Mouse (Mus musculus) MEL (cell line): ENCODE measurements around the gene Gm10160. TPM values are rescaled to one million over a fixed set of nuclear protein-coding genes. Genes with fewer than 3 reads are reported as not detected.

Experiments
- DNase-seq: peaks from one replicate; pipeline ENCODE4 v3.0.0; 2011; ENCODE audit warnings: low read depth, low spot score
- H3K27ac ChIP-seq: 2 replicates; pipeline ENCODE4 v1.5.1; 2012; ENCODE audit warnings: low read depth, mild to moderate bottlenecking, control low read depth, low read length, moderate library complexity; ENCODE audit not compliant: control insufficient read depth
- H3K27me3 ChIP-seq, 2 experiments: fragments of 150-350 bp in 1 of 2; sonication (generic) in 1 of 2; 2 replicates each; pipeline ENCODE4 v1.6.1; 2012; ENCODE audit warnings: low read length in 2 of 2, mild to moderate bottlenecking in 2 of 2, improper control_type of control experiment in 1 of 2, moderate library complexity in 1 of 2; ENCODE audit not compliant: insufficient read depth in 2 of 2, control insufficient read depth in 1 of 2
- H3K36me3 ChIP-seq, 2 experiments: 2 replicates each; pipeline ENCODE4 v1.6.1; 2012 to 2014; ENCODE audit warnings: low read length in 2 of 2, improper control_type of control experiment in 1 of 2, inconsistent platforms in 1 of 2, mild to moderate bottlenecking in 1 of 2; ENCODE audit not compliant: insufficient read depth in 2 of 2, control insufficient read depth in 1 of 2
- H3K4me1 ChIP-seq, 2 experiments: fragments of 150-350 bp in 1 of 2; sonication (generic) in 1 of 2; 2 replicates each; pipeline ENCODE4 v1.6.1; 2012; ENCODE audit warnings: low read length in 2 of 2, improper control_type of control experiment in 1 of 2, mild to moderate bottlenecking in 1 of 2; ENCODE audit not compliant: insufficient read depth in 2 of 2, control insufficient read depth in 1 of 2
- H3K4me3 ChIP-seq, 2 experiments: fragments of 150-350 bp in 1 of 2; sonication (generic) in 1 of 2; 2 replicates each; pipeline ENCODE4 v1.5.1; 2012; ENCODE audit warnings: low read depth in 2 of 2, low read length in 2 of 2, mild to moderate bottlenecking in 2 of 2, moderate library complexity in 2 of 2, control low read depth in 1 of 2, improper control_type of control experiment in 1 of 2; ENCODE audit not compliant: control insufficient read depth in 1 of 2, insufficient read depth in 1 of 2
- H3K79me2 ChIP-seq: 2 replicates; pipeline ENCODE4 v1.6.1; 2012; ENCODE audit warnings: mild to moderate bottlenecking, low read length, moderate library complexity; ENCODE audit not compliant: control insufficient read depth, poor library complexity, insufficient read depth
- H3K9ac ChIP-seq: 2 replicates; pipeline ENCODE4 v1.6.1; 2012; ENCODE audit warnings: low read depth, mild to moderate bottlenecking, control low read depth, low read length, moderate library complexity; ENCODE audit not compliant: control insufficient read depth, poor library complexity, severe bottlenecking
- H3K9me3 ChIP-seq: fragments of 150-350 bp; sonication (generic); replicated peaks from 2 replicates; pipeline ENCODE4 v1.6.1; 2012; ENCODE audit warnings: mild to moderate bottlenecking, low read length, improper control_type of control experiment, moderate library complexity; ENCODE audit not compliant: insufficient read depth
- BHLHE40 ChIP-seq: IDR thresholded peaks from 2 replicates; pipeline ENCODE4 v1.6.1; 2012; ENCODE audit warnings: low read depth, mild to moderate bottlenecking, inconsistent platforms, low read length, improper control_type of control experiment, borderline replicate concordance
- CHD1 ChIP-seq: IDR thresholded peaks from 2 replicates; pipeline ENCODE4 v1.6.1; 2012; ENCODE audit warnings: low read depth, mild to moderate bottlenecking, inconsistent platforms, low read length, improper control_type of control experiment
- ELF1 ChIP-seq: IDR thresholded peaks from 2 replicates; pipeline ENCODE4 v1.6.1; 2014; ENCODE audit warnings: low read depth, mild to moderate bottlenecking, inconsistent platforms, low read length, improper control_type of control experiment, moderate library complexity
- ETS1 ChIP-seq: IDR thresholded peaks from 2 replicates; pipeline ENCODE4 v1.6.1; 2012; ENCODE audit warnings: low read depth, mild to moderate bottlenecking, inconsistent platforms, low read length, improper control_type of control experiment, moderate library complexity
- GABPA ChIP-seq: IDR thresholded peaks from 2 replicates; pipeline ENCODE4 v1.6.1; 2012; ENCODE audit warnings: low read depth, mild to moderate bottlenecking, inconsistent platforms, low read length, improper control_type of control experiment, moderate library complexity
- GATA1 ChIP-seq: IDR thresholded peaks from 2 replicates; pipeline ENCODE4 v1.6.1; 2011; ENCODE audit warnings: low read depth, low read length, improper control_type of control experiment
- HCFC1 ChIP-seq: IDR thresholded peaks from 2 replicates; pipeline ENCODE4 v1.6.1; 2012; ENCODE audit warnings: low read depth, mild to moderate bottlenecking, inconsistent platforms, low read length, improper control_type of control experiment, moderate library complexity
- KAT2A ChIP-seq: conservative IDR thresholded peaks from 2 replicates; pipeline ENCODE4 v1.6.1; 2012; ENCODE audit warnings: low read depth, low read length, improper control_type of control experiment, inconsistent platforms
- MAFK ChIP-seq: IDR thresholded peaks from 2 replicates; pipeline ENCODE4 v1.6.1; 2011; ENCODE audit warnings: low read depth, mild to moderate bottlenecking, low read length, improper control_type of control experiment, borderline replicate concordance
- MAX ChIP-seq: IDR thresholded peaks from 2 replicates; pipeline ENCODE4 v1.6.1; 2011; ENCODE audit warnings: low read length, improper control_type of control experiment
- MAZ ChIP-seq: IDR thresholded peaks from 2 replicates; pipeline ENCODE4 v1.6.1; 2012; ENCODE audit warnings: low read depth, mild to moderate bottlenecking, inconsistent platforms, low read length, improper control_type of control experiment
- MYB ChIP-seq: IDR thresholded peaks from 2 replicates; pipeline ENCODE4 v1.6.1; 2011; ENCODE audit warnings: mild to moderate bottlenecking, low read depth, low read length, improper control_type of control experiment
- MYC ChIP-seq: IDR thresholded peaks from 2 replicates; pipeline ENCODE4 v1.6.1; 2011; ENCODE audit warnings: low read depth, mild to moderate bottlenecking, low read length, improper control_type of control experiment, moderate library complexity
- NELFE ChIP-seq: IDR thresholded peaks from 2 replicates; pipeline ENCODE4 v1.6.1; 2011; ENCODE audit warnings: low read depth, low read length, improper control_type of control experiment
- POLR2AphosphoS2 ChIP-seq: IDR thresholded peaks from 2 replicates; pipeline ENCODE4 v1.6.1; 2011; ENCODE audit warnings: low read length, improper control_type of control experiment
- POLR2AphosphoS5 ChIP-seq: IDR thresholded peaks from 2 replicates; pipeline ENCODE4 v1.6.1; 2012; ENCODE audit warnings: low read depth, borderline replicate concordance, mild to moderate bottlenecking, inconsistent platforms, low read length, moderate library complexity, mixed read lengths
- RAD21 ChIP-seq: IDR thresholded peaks from 2 replicates; pipeline ENCODE4 v1.6.1; 2011; ENCODE audit warnings: mild to moderate bottlenecking, low read depth, low read length, improper control_type of control experiment
- RCOR1 ChIP-seq: IDR thresholded peaks from 2 replicates; pipeline ENCODE4 v1.6.1; 2012; ENCODE audit warnings: low read depth, mild to moderate bottlenecking, inconsistent platforms, low read length, improper control_type of control experiment
- SIN3A ChIP-seq: IDR thresholded peaks from 2 replicates; pipeline ENCODE4 v1.6.1; 2012; ENCODE audit warnings: low read length, improper control_type of control experiment, inconsistent platforms
- SMC3 ChIP-seq: IDR thresholded peaks from 2 replicates; pipeline ENCODE4 v1.6.1; 2011; ENCODE audit warnings: low read depth, low read length, improper control_type of control experiment
- TAL1 ChIP-seq: IDR thresholded peaks from 2 replicates; pipeline ENCODE4 v1.6.1; 2012; ENCODE audit warnings: mild to moderate bottlenecking, inconsistent platforms, low read length, moderate library complexity, mixed read lengths
- TBP ChIP-seq: IDR thresholded peaks from 2 replicates; pipeline ENCODE4 v1.8.0; 2011; ENCODE audit warnings: low read depth, low read length, improper control_type of control experiment
- TCF12 ChIP-seq: IDR thresholded peaks from 2 replicates; pipeline ENCODE4 v1.6.1; 2014; ENCODE audit warnings: low read depth, mild to moderate bottlenecking, inconsistent platforms, low read length, improper control_type of control experiment, moderate library complexity
- USF1 ChIP-seq: IDR thresholded peaks from 2 replicates; pipeline ENCODE4 v1.6.1; 2014; ENCODE audit warnings: low read depth, mild to moderate bottlenecking, inconsistent platforms, low read length, improper control_type of control experiment, moderate library complexity
- USF2 ChIP-seq, 2 experiments: IDR thresholded peaks; 2 replicates each; pipeline ENCODE4 v1.6.1; 2011 to 2012; ENCODE audit warnings: improper control_type of control experiment in 2 of 2, low read length in 2 of 2, borderline replicate concordance in 1 of 2, inconsistent platforms in 1 of 2, low read depth in 1 of 2, mild to moderate bottlenecking in 1 of 2; ENCODE audit not compliant: insufficient read depth in 1 of 2
- ZC3H11A ChIP-seq: IDR thresholded peaks from 2 replicates; pipeline ENCODE4 v1.6.1; 2012; ENCODE audit warnings: low read depth, mild to moderate bottlenecking, inconsistent platforms, low read length, improper control_type of control experiment
- ZMIZ1 ChIP-seq: IDR thresholded peaks from 2 replicates; pipeline ENCODE4 v1.6.1; 2012; ENCODE audit warnings: low read depth, mild to moderate bottlenecking, inconsistent platforms, low read length, improper control_type of control experiment, moderate library complexity
- ZNF384 ChIP-seq: IDR thresholded peaks from 2 replicates; pipeline ENCODE4 v1.6.1; 2012; ENCODE audit warnings: low read depth, mild to moderate bottlenecking, inconsistent platforms, low read length, improper control_type of control experiment
- polyA plus RNA-seq, 2 experiments: library from polyadenylated mRNA; stranded (reverse) in 1 of 2; unstranded in 1 of 2; fragments of >175 nt in 1 of 2; fragments of >200 nt in 1 of 2; gene quantifications; 2 replicates each; pipeline versions ENCODE4 v1.2.1 to v1.2.4; 2012; ENCODE audit warnings: low replicate concordance in 2 of 2, low read depth in 1 of 2; ENCODE audit not compliant: insufficient read length in 2 of 2, insufficient read depth in 1 of 2, missing spikeins in 1 of 2
- total RNA-seq: library from RNA; depleted of rRNA; stranded (reverse); fragments of 300-350 nt; gene quantifications from 2 replicates; pipeline ENCODE4 v1.2.3, GENCODE M21; 2012

The Gm10160 gene
- total and polyA plus RNA-seq, 3 experiments = not detected

- Histone ChIP-seq H3K4me3 (no peak overlapping the region), H3K4me1 (no peaks in the 10 kb centered on the region), H3K9ac (no peak overlapping the region), H3K79me2 (no peaks in the 10 kb centered on the region), H3K9me3 (no peaks in the 10 kb centered on the region), H3K27me3 (peaks cover 0 to 5% of the 10 kb centered on the region in 2 experiments; a peak in 2 of 4 replicates), H3K36me3 (no peaks in the 10 kb centered on the region), H3K27ac (no peak overlapping the region)
- no peak for TF ChIP-seq TAL1
- no peak for TF ChIP-seq ZNF384
- TF ChIP-seq MAFK = no peak
- TF ChIP-seq RAD21 = no peak
- TF ChIP-seq ZMIZ1 = no peak
- TF ChIP-seq KAT2A = no peak
- TF ChIP-seq GATA1 = no peak
- TF ChIP-seq BHLHE40 = no peak
- TF ChIP-seq USF1 = no peak
- no peak for TF ChIP-seq MAX
- no peak for TF ChIP-seq MYC
- no peak for TF ChIP-seq MYB
- TF ChIP-seq ELF1 = no peak
- TF ChIP-seq POLR2AphosphoS5 = no peak
- TF ChIP-seq MAZ = no peak
- TF ChIP-seq POLR2AphosphoS2 = no peak
- no peak for TF ChIP-seq CHD1
- no peak for TF ChIP-seq ZC3H11A
- no peak for TF ChIP-seq SMC3
- TF ChIP-seq HCFC1 = no peak
- no peak for DNase-seq
These were observed 25.2 kb upstream of the Gm10160 start for GRCm38 (mm10) chr7:81880797-81881196.

- Histone ChIP-seq H3K4me1 (no peaks in the 10 kb centered on the region), H3K4me3 (no peak overlapping the region)
- TF ChIP-seq RCOR1 (no peak), SIN3A (no peak), POLR2AphosphoS2 (no peak), NELFE (no peak), USF2 (IDR thresholded peaks at IDR 0.05; ENCODE audit: borderline replicate concordance in 1 of 2, insufficient read depth in 1 of 2, low read depth in 1 of 2, low read length in 2 of 2) (no peak), MAFK (no peak), TBP (no peak), ELF1 (no peak), ZNF384 (no peak), ZC3H11A (no peak), TCF12 (no peak), GABPA (no peak), SMC3 (no peak), MAX (no peak), ETS1 (no peak), ZMIZ1 (no peak), TAL1 (no peak), POLR2AphosphoS5 (no peak), MAZ (no peak)
- TF ChIP-seq, all 39 proteins: peak for 0
- Histone ChIP-seq H3K9ac (no peak overlapping the region), H3K36me3 (no peaks in the 10 kb centered on the region; a peak in 1 of 4 replicates), H3K27ac (no peak overlapping the region), H3K27me3 (peaks cover 0 to 5% of the 10 kb centered on the region in 2 experiments; a peak in 2 of 4 replicates), H3K9me3 (no peaks in the 10 kb centered on the region), H3K79me2 (no peaks in the 10 kb centered on the region)
- DNase-seq = no peak
These were observed 24.7 kb upstream of the Gm10160 start for GRCm38 (mm10) chr7:81880286-81880685.
